Mouse (Mus musculus) hindbrain, embryonic 11.5 days (tissue): Measurements from ENCODE around the gene Gm10666. TPM values are rescaled to one million over a fixed set of nuclear protein-coding genes. Genes with fewer than 3 reads are reported as not detected.
"Not testable (repeated sequence)": the region's sequence is repeated elsewhere in the genome, so short reads cannot be mapped to it uniquely, and the experiment has no call there.

Experiments
- ATAC-seq: fragments of 200-750 bp; cut with Nextera tagmentation; 2 replicates; pipeline ENCODE4 v1.8.0; 2017; ENCODE audit warnings: mild to moderate bottlenecking, moderate TSS enrichment, moderate library complexity; ENCODE audit not compliant: low FRiP score
- DNase-seq: peaks from one replicate; pipeline ENCODE4 v3.0.0-alpha.2; 2015; ENCODE audit warnings: low spot score
- H3K27ac ChIP-seq: fragments of 300-500 bp; sonication (generic); 2 replicates; pipeline ENCODE4 v1.5.1; 2014; ENCODE audit warnings: mild to moderate bottlenecking, low read depth, low read length
- H3K27me3 ChIP-seq: fragments of 300-500 bp; sonication (generic); 2 replicates; pipeline ENCODE4 v1.6.1; 2014; ENCODE audit warnings: mild to moderate bottlenecking, low read length, moderate library complexity, mixed read lengths; ENCODE audit not compliant: control insufficient read depth, insufficient read depth
- H3K36me3 ChIP-seq: fragments of 300-500 bp; sonication (generic); 2 replicates; pipeline ENCODE4 v1.6.1; 2014; ENCODE audit warnings: mild to moderate bottlenecking, low read length, moderate library complexity, mixed read lengths; ENCODE audit not compliant: control insufficient read depth, insufficient read depth
- H3K4me1 ChIP-seq: fragments of 300-500 bp; sonication (generic); replicated peaks from 2 replicates; pipeline ENCODE4 v1.6.1; 2014; ENCODE audit warnings: low read length, mixed read lengths; ENCODE audit not compliant: control insufficient read depth, insufficient read depth
- H3K4me2 ChIP-seq: fragments of 300-500 bp; sonication (generic); replicated peaks from 2 replicates; pipeline ENCODE4 v1.6.1; 2014; ENCODE audit warnings: mild to moderate bottlenecking, low read depth, low read length
- H3K4me3 ChIP-seq: fragments of 300-500 bp; sonication (generic); 2 replicates; pipeline ENCODE4 v1.5.1; 2014; ENCODE audit warnings: low read depth, low read length
- H3K9ac ChIP-seq: fragments of 300-500 bp; sonication (generic); 2 replicates; pipeline ENCODE4 v1.6.1; 2014; ENCODE audit warnings: low read depth, low read length
- H3K9me3 ChIP-seq: fragments of 300-500 bp; sonication (generic); 2 replicates; pipeline ENCODE4 v1.6.1; 2016; ENCODE audit warnings: low read length; ENCODE audit not compliant: control insufficient read depth
- WGBS: fragments of 180-500 bp; shearing (Covaris S2); extraction: QIAGEN DNeasy Blood & Tissue Kit; methylation state at CpG from one replicate; pipeline ENCODE4 v1.1.7; 2014; 5-methylcytosine and 5-hydroxymethylcytosine counted together
- polyA plus RNA-seq: library from polyadenylated mRNA; unstranded; fragments of >200 nt; fragmentation: Nextera tagmentation; extraction: Ambion mirVana; gene quantifications from 2 replicates; pipeline ENCODE4 v1.2.1, GENCODE M21; 2014

The Gm10666 gene
- polyA plus RNA-seq = not detected in 2 replicates

DNA sequence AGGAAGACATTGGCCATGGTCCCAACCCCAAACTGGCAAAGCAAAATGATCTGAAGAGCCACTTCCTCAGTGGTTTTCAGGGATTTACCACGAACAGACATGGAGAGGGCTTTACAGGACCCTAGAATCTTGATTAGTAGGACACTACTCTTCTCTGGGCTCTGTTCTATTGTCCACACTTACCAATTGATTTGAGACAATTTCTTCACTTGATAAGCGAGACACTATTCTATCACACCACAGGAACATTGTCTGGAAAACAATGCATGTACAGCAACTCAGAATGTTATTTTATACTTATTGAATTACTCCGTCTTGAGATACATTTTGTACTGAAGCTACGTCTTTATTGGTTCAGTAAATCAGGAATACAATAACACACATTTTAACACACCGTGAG is at the start of gene Gm10666:
Gene Gm10666, minus strand, starts transcription at position 101 of the 400 bp plus-strand sequence.
- H3K27me3 ChIP-seq, H3K4me2 ChIP-seq, H3K9me3 ChIP-seq, ATAC-seq, H3K4me1 ChIP-seq, H3K9ac ChIP-seq, H3K36me3 ChIP-seq, H3K4me3 ChIP-seq, H3K27ac ChIP-seq, DNase-seq: not testable (repeated sequence)
- no CpG with 5 or more reads among the region's 5 CpGs for WGBS

DNA sequence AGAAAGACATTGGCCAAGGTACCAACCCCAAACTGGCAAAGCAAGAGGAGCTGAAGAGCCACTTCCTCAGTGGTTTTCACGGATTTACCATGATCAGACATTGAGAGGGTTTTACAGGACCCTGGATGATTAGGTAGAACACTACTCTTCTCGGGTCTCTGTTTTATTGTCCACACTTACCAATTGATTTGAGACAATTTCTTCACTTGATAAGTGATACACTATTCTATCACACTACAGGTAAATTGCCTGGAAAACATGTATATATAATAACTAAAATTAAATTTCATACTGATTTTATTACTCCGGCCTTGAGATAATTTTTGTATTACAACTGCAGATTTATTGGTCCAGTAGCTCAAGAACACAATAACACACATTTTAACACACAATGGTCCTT is 29.4 kb upstream of the Gm10666 start, which contains the start of gene Vmn1r142:
Gene Vmn1r142, minus strand, starts transcription at position 101 of the 400 bp plus-strand sequence.
- not testable (repeated sequence) for H3K4me1 ChIP-seq, H3K9me3 ChIP-seq, H3K27me3 ChIP-seq, DNase-seq, H3K27ac ChIP-seq, H3K9ac ChIP-seq, H3K36me3 ChIP-seq, H3K4me3 ChIP-seq, ATAC-seq, H3K4me2 ChIP-seq
- no CpG with 5 or more reads among the region's 3 CpGs for WGBS

- H3K9me3 ChIP-seq, H3K4me2 ChIP-seq, H3K4me1 ChIP-seq, H3K4me3 ChIP-seq, H3K36me3 ChIP-seq, DNase-seq, ATAC-seq, H3K27me3 ChIP-seq, H3K27ac ChIP-seq, H3K9ac ChIP-seq: not testable (repeated sequence)
- no CpG with 5 or more reads among the region's 2 CpGs for WGBS
Observed at GRCm38 (mm10) chr7:22118145-22118544, 16.4 kb downstream of the Gm10666 start, which contains the start of gene Gm16451. Gene Gm16451 (minus strand): TSS chr7:22118245.

Other genes with a start within 250 kb of the Gm10666 start
- gene Gm5891, start 213.4 kb downstream of the Gm10666 start, polyA plus RNA-seq = not detected in 2 replicates
- gene Vmn1r137, start 140.2 kb downstream of the Gm10666 start, polyA plus RNA-seq = not detected in 2 replicates
- not detected in 2 replicates for gene Vmn1r138, start 105.8 kb downstream of the Gm10666 start, polyA plus RNA-seq
- gene Gm6176, start 78.4 kb downstream of the Gm10666 start, polyA plus RNA-seq = not detected in 2 replicates
- not detected in 2 replicates for gene Vmn1r139, start 65.7 kb downstream of the Gm10666 start, polyA plus RNA-seq
- gene Gm16451, start 16.5 kb downstream of the Gm10666 start, polyA plus RNA-seq = not detected in 2 replicates
- not detected in 2 replicates for gene Vmn1r142, start 29.3 kb upstream of the Gm10666 start, polyA plus RNA-seq
- not detected in 2 replicates for gene Vmn1r143, start 54.6 kb upstream of the Gm10666 start, polyA plus RNA-seq
- gene Gm8653, start 66.5 kb upstream of the Gm10666 start, polyA plus RNA-seq = not detected in 2 replicates
- gene Gm8453, start 94.7 kb upstream of the Gm10666 start, polyA plus RNA-seq = not detected in 2 replicates
- gene Gm4187, start 195.0 kb upstream of the Gm10666 start, polyA plus RNA-seq = not detected in 2 replicates
- gene Gm8660, start 236.3 kb upstream of the Gm10666 start, polyA plus RNA-seq = not detected in 2 replicates